Mouse (Mus musculus) Muller cell, postnatal 12 days (primary cell): ENCODE results near the gene Atp5g2.
"Not testable (repeated sequence)": the region's sequence is repeated elsewhere in the genome, so short reads cannot be mapped to it uniquely, and the experiment has no call there.

Experiments used
- DNase-seq: peaks from one replicate; pipeline ENCODE4 v3.0.0-alpha.2; 2015; ENCODE audit errors: inconsistent ontology term

Gene Atp5g2

DNA sequence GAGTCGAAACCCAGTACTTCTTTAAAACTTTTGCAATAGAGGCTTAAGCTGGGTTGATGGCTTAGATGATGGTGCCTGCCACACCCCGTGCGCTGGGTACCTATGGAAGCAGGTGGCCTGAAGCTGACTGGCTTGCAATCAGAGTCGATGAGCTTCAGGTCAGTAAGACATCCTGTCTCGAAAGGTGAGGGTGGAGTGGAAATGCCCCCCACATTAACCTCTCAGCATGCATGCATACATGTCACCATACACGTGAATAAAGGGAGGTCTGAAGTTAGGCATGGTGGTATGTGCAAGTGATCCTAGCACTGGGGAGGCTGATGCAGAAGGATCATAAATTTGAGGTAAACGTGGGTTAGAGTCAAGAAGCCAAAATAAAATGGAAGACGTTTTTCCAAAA lies 2.6 kb downstream of the Atp5g2 start:
- DNase-seq = no peak

DNA sequence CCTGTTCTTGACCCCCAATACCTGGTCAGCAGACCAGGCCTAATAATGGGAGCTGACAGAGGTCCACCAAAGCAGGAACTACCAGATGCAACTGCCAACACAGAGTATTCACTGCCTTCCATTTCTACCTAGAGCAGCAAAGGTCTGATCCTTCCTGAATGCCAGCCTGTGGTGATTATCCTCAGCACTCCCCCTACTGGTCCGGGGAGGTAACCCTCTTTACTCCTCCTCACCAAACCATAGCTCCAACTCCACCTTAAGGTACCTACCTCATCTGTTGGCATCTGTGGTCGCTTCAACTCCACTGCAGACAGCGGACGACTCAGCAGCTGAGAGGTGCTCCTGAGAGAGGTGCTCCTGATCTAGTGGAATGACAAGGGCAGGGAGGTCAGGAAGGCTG lies 6.7 kb downstream of the Atp5g2 start:
- DNase-seq = no peak

DNA sequence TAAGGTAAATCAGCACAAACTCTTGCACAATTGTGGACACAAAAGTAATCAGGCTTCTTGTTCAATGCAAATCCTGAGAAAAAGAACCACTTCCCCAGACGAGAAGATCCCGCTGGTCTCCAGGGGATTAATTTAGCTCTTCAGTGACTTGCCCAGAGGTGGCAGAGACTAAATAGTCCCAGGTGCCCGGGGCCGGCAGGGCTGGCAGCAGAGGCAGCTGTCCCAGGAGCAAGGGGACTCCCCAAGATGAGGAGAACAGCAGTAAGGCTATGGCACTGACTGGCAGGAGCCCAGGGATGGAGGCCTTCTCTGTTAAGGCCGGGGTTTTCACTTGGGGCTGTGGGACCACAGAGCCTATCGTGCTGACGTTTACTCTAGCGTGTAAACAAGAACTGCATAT lies 8.3 kb downstream of the Atp5g2 start:
- DNase-seq = no peak

DNA sequence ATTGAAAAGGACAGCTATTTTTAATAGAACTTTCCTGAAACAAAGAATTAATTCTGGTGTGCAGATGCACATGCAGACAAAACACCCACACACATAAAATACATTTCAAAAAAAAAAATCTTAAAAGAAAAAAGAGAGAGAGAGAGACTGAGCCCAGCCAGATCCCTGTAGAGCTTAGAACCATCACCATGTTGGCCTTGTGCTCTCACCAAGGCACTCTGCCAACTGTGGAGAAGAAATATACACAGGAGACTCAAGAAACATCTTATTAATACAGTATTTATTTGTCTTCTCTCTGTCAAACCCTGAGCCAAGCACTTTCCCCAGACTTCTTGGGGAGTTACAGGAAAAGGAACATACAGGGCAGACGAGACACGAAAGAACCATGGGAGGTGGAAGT lies 9.6 kb downstream of the Atp5g2 start:
- DNase-seq = not testable (repeated sequence)

DNA sequence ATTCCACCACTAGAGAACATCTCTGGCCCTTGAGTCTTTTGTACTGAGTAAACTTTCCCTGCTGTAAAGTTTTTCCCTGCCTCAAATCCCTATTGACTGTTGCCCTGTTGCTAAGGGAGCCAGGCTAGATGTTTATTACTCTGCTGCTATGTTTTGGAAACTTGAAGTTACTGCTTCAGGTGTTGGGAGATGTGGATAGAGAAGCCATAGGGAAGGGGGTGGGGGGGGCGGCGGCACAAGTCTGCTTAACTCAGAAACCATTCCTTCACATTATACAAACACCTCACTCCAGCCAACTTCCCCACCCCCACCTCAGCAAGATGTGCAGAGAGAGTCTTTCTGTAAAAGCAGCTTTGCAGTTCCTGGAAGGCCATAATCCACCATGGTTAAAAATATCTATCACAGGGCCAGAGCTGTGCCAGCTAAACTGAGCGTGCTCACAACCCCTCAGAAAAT lies 14.2 kb downstream of the Atp5g2 start:
- no peak for DNase-seq

DNA sequence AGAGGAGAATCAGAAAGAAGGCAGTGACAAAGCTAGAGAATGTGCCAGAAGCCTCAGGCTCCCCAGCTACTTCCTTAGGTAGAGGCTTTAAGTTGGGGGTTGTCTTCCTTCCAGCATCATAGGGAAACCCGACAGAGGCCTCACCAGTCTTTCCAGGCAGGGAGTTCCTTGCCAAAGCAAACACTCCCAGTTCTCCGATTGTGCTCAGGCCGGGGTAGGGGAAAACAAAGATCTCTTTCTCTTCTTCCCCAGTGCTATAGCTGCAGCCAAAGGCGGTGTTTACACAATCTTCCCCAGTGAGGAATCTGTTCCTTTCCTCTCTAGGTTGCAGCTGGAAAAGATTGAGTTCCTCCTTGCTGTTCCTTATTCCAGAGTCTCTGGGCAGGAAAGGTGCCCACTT lies 15.5 kb downstream of the Atp5g2 start:
- DNase-seq = peak; percentile 67

DNA sequence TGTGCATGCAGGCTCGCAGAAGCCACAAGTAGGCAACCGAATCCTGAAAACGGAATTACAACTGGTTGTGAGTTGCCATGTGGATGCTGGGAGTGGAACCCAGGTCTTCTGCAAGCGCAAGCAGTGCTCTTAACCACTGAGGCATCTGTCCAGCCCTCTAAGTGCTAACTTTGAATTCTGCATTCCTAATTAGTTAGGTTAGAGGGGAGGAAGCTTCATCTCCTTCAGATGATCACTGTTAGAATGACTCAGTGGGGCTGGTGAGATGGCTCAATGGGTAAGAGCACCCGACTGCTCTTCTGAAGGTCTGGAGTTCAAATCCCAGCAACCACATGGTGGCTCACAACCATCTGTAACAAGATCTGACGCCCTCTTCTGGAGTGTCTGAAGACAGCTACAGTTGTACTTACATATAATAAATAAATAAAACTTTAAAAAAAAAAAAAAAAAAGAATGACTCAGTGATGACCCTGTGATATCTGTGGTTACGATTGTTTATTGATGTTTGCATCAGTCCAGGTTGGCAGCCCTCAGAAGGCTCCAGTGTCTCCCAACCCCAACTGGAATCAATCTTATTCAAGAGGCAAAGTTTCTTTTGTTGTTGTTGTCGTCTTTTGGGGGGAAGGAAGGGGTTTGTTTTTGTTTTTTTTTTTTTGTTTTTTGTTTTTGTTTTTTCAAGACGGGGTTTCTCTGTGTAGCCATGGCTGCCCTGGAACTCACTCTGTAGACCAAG lies 20.1 kb downstream of the Atp5g2 start:
- DNase-seq = not testable (repeated sequence)

DNA sequence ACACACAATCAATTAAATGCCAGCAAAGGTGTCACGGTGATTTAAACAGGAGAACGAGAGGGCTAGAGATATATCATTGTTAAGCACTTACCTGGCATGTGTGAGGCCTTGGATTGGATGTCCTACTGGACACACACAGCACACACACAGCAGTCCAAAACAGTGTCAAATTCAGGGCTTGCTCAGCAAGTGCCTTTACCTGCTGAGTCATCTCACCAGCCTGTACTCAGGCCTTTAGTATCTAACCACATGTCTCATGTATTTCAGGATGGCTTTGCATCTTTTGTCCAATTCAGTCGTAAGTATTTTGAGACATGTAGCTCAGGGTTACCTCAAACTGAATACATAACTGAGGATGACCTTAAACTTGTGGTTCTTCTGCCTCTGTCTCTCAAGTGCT lies 21.0 kb downstream of the Atp5g2 start:
- DNase-seq = no peak

DNA sequence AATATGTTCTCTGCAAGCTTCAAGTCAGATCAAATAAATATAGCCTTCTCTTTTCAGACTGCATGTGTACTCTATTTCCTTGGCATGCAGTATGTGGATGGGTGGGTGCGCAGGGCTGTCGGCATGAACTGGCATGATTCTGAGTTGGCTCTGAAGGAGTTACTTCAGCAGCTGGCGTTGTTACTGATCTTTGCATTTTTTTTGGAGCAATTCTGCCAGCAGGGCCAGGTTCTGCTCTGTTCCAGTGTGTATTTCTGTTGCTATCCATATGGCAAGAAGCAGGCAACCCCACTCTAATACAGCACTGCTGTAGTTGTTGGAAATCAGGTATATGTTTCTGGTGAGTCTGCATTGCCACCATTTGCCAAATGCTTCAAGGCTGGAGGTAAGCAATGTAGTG lies 36.3 kb downstream of the Atp5g2 start:
- DNase-seq = no peak

DNA sequence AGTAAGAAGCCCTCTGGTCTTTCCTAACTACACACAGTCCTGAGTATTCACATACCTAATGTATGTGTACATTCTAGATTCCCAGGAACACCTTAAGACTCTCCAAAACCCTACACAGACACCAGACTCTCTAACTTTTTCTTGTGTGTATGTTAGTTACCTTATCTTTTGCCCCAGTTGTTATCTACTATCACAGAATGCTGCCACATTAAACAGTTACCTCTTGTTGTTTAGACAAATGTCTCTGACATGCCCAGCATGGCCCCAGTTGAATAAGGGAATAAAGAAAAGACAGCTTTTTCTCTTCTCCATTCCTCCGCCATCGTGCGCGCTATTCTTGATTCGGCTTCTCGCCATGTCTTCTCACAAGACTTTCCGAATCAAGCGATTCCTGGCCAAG lies 37.5 kb downstream of the Atp5g2 start:
- DNase-seq = no peak

DNA sequence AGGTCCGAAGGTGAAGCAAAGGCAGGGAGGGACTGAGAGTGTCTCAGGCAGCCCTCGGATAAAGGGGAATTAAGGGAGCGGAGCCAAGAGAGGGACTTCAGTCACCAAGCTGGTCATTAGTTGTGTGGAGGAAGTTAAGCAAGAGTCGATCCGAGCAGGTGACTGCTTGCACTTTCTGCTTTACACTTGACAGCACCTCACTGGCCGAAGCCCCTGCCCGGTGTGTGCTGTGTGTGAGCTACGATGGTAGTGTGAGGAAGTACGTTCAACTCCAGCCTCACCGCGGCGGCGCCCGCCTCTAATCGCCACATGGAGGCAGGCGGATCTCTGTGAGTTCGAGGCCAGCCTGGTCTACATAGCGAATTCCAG lies 46.5 kb downstream of the Atp5g2 start:
- no peak for DNase-seq

DNA sequence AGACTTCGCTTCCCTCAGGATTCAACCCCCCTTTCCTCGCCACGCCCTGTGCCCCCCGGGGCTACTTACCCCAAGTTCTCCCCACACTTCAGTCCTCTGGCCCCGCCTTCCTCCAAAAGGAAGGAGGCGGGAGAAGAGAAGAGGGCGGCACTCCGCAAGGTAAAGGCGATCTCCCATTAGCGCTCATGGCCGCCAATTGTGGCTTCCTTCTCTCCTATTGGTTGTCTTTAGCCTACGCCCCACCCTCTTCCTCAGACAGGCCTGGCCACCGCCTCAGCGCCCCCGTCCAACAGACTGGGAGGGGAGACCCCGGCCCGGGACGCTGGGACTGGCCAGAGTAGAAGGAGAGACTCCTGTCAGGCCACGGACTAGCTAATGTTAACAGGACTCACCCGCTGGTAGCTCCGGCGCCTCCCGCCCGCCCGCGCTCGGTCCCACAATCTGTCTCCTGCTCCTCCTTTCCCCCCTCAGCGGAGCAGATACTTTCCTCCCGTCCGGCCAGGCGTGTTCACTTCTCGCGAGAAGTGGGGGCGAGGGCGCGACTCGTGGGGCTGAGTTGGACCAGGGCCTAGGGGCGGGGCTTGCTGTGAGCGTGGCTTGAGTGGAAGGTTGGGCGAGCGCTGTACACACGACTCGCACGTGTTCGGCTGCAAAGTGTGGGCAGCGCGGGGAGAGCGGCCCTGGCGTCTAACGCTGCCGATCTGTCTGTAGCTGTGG lies 47.0 kb downstream of the Atp5g2 start, which contains the start of the genes Gm28047 and Atf7:
Gene Gm28047, minus strand, starts transcription at position 98 of the 717 bp plus-strand sequence.
Gene Atf7, minus strand, starts transcription at position 495 of the 717 bp plus-strand sequence.
- DNase-seq = peak; percentile 100

DNA sequence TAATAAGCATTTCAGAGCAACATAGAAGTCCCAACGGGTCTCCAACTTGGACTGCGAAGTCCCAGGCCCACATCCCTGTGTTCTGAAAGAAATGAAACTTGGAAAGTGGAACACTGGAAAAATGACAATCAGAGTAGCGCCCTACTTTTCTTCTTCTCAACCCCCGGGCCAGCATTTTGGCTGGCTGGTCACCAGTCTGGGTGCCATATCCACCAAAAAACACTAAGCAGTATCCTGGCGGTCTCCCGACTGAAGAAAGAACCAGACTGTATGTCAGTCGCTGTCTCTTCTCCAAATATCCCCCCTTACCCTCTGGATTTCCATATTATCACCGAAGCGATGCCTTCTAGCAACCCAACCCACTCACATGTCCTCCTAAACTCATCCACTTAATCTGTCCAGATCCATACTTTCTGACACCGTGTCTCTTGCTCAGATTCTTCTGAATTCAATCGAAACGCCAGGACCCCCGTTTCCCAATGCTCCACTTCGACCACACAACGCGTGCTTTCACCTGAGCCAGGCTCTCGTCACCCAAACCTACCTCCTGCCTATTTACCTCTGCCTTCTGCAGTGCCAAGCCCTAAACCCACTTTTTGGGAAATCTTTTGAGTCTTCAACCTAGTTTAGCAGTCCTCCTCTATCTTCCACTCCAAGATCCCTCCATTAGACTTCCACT lies 47.7 kb downstream of the Atp5g2 start:
- DNase-seq = peak; percentile 16

DNA sequence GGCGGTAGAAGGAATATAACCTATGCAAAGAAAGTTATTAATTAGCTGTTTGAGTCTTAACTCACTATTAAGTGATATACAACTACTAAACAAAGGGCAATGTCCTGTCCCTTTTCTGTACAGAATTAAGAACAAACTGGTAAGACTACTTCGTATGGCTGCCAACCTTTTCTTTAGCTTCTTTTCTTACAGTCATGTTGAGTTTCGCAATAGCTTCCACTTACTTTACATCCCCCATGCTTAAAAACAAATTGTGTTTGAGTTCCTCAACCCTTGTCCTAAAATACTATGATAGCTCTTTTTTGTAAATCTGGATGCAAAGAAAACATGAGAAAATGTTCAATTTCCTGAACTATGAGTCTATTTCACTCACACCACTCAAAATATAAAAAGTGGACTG lies 49.0 kb downstream of the Atp5g2 start:
- DNase-seq = no peak

DNA sequence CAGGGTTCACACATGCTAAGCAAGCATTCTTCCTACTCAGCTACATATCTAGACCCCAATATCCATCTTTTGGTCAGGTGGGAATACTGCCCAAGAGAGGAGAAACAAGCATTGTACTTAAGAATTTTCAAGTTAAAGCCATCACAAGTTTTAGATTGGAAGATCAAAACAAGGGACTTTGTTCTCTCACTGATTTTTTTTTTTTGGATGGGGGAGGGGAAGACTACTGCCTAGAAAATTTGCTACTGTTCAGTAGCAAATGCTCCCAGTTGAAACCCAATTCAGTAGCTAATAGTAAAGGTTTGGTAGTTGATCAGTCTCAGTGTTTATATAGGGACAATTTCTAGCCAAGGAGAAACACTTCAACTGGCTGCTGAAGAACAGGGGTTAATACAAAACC lies 49.6 kb downstream of the Atp5g2 start:
- DNase-seq = no peak

DNA sequence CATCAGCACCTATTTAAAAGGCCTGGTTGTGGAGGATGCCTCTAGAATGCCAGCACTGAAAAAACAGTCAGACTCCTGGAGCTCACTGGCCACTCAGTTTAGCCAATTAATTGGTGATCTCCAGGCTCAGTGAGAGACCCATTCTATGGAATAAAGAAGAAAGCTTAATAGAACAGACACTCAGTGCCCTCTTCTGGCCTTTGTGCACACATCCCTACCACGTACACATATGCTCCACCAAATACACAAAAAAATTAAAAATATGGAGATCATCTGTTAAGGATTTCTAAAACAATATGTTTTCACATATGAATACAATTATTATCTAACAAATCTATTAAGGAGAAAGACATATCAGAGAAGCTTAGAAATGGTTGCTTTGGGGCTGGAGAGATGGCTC lies 51.4 kb downstream of the Atp5g2 start:
- DNase-seq = no peak

DNA sequence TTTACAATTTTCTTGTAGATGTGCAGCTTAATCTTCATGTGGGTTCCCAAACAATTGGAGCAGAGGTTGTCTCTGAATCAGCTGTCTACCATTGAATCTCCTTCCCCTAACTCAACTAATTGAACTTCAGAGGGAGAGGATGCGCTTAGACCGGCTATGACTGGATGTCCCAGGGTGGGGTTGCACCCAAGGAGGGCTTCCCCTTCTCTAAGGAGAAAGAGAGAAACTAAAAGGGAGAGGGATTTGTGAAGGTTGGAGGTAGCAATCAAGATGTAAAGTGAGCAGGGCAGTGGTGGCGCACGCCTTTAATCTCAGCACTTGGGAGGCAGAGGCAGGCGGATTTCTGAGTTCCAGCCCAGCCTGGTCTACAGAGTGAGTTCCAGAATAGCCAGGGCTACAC lies 52.7 kb downstream of the Atp5g2 start:
- no peak for DNase-seq

DNA sequence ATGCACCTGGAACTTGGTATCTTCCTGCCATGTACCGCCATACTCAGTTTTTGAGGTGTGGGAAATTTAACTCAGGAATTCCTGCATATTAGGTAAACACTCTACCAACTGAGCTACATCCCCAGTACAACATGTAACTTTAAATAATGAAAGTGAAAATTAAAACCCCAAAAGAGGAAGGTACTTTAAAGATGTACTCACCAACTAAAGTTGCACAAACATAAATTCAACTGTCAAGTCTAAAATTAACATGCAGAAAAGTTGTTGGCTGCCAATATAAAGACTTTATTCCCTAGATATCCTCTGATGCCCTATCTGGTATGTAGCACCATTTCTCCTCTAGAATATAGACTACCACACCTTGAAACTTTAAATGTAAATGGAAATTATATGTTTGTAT lies 54.5 kb downstream of the Atp5g2 start:
- DNase-seq = no peak

DNA sequence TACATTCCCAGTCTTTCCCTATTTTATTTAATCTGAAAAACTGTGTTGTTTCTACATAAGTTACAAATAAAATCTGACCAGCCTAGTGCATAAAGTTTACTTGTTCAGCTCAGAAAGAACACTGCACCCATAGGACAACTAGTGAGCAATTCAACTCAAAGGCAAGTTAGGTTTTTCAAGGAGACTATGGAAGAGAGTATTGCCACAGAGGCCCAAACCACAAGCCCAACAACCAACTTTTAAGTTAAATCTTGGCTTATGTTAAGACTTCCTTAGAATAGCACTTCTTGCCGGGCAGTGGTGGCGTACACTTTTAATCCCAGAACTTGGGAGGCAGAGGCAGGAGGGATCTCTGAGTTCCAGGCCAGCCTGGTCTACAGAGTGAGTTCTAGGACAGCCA lies 56.0 kb downstream of the Atp5g2 start:
- no peak for DNase-seq

DNA sequence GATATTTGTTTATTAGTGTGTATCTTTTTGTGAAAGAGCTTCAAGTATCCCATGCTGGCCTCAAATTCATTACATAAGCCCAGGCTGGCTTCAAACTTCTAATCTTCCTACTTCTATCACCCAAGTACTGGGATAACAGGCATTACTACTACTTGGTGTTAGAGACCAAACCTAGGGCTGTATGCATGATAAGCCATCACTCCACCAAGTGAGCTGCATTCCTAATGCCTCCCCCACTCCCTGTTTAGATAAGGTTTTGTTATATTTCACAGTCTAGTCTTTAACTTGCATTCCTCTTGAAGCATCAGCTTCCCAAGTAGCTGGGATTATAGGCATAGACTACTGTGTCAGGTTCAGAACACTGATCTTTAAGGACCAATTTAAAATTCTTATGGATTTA lies 57.9 kb downstream of the Atp5g2 start:
- no peak for DNase-seq

DNA sequence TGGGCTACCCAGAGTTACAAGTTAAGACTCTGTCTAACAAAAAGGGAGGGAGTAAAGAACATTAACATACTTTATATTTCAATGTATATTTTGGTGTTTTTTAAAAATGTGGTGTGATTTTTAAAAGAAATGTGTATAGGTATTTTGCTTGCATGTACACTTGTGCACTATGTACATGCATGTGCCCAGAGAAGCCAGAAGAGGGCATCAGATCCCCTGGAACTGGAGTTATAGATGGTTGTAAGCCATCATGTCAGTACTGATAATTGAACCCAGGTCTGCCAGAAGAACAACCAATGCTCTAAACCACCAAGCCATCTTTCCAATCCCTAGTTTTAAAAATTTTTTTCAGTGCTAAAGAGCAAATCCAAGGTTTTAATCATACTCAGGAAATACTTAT lies 59.2 kb downstream of the Atp5g2 start:
- no peak for DNase-seq
